Mouse (Mus musculus): ENCODE measurements around the gene Mapkap1. TPM values are rescaled to one million over a fixed set of nuclear protein-coding genes. Genes with fewer than 3 reads are reported as not detected.

Gene Mapkap1
- polyA plus RNA-seq, 1 experiment from 2014 or later, result 108 TPM

- ATAC-seq (ENCODE audit: insufficient read depth, low FRiP score, low TSS enrichment), result peak; percentile 92
- peak; percentile 99 for DNase-seq (ENCODE audit: low spot score)
- H3K4me2 ChIP-seq (ENCODE audit: low read depth), result peak within 1 kb of the TSS; percentile 89
Observed at GRCm38 (mm10) chr2:34372305-34373301, 34.0 kb upstream of the Mapkap1 start, which contains the start of gene Pbx3. Gene Pbx3 (minus strand): TSS chr2:34373142.

GRCm38 (mm10) chr2:34373886-34374285, 32.7 kb upstream of the Mapkap1 start:
- no peak overlapping the region for H3K27ac ChIP-seq (ENCODE audit: low read depth, low read length)
- H3K4me2 ChIP-seq (ENCODE audit: low read depth), result no peak overlapping the region; the same call in 1 of the 2 replicates
- peaks cover 13% of the 10 kb centered on the region for H3K4me1 ChIP-seq (ENCODE audit: control insufficient read depth, insufficient read depth, low read length)
- H3K36me3 ChIP-seq (ENCODE audit: control insufficient read depth, insufficient read depth, low read length), result no peaks in the 10 kb centered on the region
- ATAC-seq (ENCODE audit: insufficient read depth, low FRiP score, low TSS enrichment) (no peak), DNase-seq (ENCODE audit: low spot score) (no peak)
- no peak overlapping the region for H3K4me3 ChIP-seq (ENCODE audit: low read depth, low read length)
- no peak overlapping the region for H3K9ac ChIP-seq (ENCODE audit: low read length)
- H3K27me3 ChIP-seq (ENCODE audit: control insufficient read depth, insufficient read depth, low read length), result no peaks in the 10 kb centered on the region
- no peaks in the 10 kb centered on the region for H3K9me3 ChIP-seq (ENCODE audit: control insufficient read depth, low read length)
- WGBS, result 34% methylated on average over 3 of the region's 3 CpGs

More at GRCm38 (mm10) chr2:34372305-34373301, 34.0 kb upstream of the Mapkap1 start, which contains the start of gene Pbx3:
- 0% methylated on average over 59 of the region's 102 CpGs for WGBS
- Histone ChIP-seq H3K4me3 (ENCODE audit: low read depth, low read length) (peak within 1 kb of the TSS; percentile 94), H3K9me3 (ENCODE audit: control insufficient read depth, low read length) (no peaks in the 10 kb centered on the region), H3K36me3 (ENCODE audit: control insufficient read depth, insufficient read depth, low read length) (no peaks in the 10 kb centered on the region), H3K27me3 (ENCODE audit: control insufficient read depth, insufficient read depth, low read length) (no peaks in the 10 kb centered on the region), H3K4me1 (ENCODE audit: control insufficient read depth, insufficient read depth, low read length) (peaks cover 19% of the 10 kb centered on the region), H3K27ac (ENCODE audit: low read depth, low read length) (peak within 1 kb of the TSS; percentile 100), H3K9ac (ENCODE audit: low read length) (peak within 1 kb of the TSS; percentile 99)

- H3K9ac ChIP-seq (ENCODE audit: low read length), result no peak overlapping the region
- no peak overlapping the region for H3K4me2 ChIP-seq (ENCODE audit: low read depth)
- no peak overlapping the region for H3K27ac ChIP-seq (ENCODE audit: low read depth, low read length)
- H3K27me3 ChIP-seq (ENCODE audit: control insufficient read depth, insufficient read depth, low read length), result no peaks in the 10 kb centered on the region
- peaks cover 11% of the 10 kb centered on the region for H3K4me1 ChIP-seq (ENCODE audit: control insufficient read depth, insufficient read depth, low read length)
- whole genome bisulfite sequencing, result 63% methylated on average over 2 of the region's 2 CpGs
- H3K9me3 ChIP-seq (ENCODE audit: control insufficient read depth, low read length), result no peaks in the 10 kb centered on the region
- H3K36me3 ChIP-seq (ENCODE audit: control insufficient read depth, insufficient read depth, low read length), result no peaks in the 10 kb centered on the region
- no peak for ATAC-seq (ENCODE audit: insufficient read depth, low FRiP score, low TSS enrichment)
- H3K4me3 ChIP-seq (ENCODE audit: low read depth, low read length), result no peak overlapping the region
- no peak for DNase-seq (ENCODE audit: low spot score)
Observed at GRCm38 (mm10) chr2:34374349-34374748, 32.2 kb upstream of the Mapkap1 start.

- H3K4me3 ChIP-seq (ENCODE audit: low read depth, low read length), result no peak overlapping the region
- ATAC-seq (ENCODE audit: insufficient read depth, low FRiP score, low TSS enrichment), result no peak
- DNase-seq (ENCODE audit: low spot score), result no peak
- H3K36me3 ChIP-seq (ENCODE audit: control insufficient read depth, insufficient read depth, low read length), result no peaks in the 10 kb centered on the region
- no peak overlapping the region for H3K9ac ChIP-seq (ENCODE audit: low read length)
- WGBS, result 79% methylated on average over 2 of the region's 2 CpGs
- no peaks in the 10 kb centered on the region for H3K27me3 ChIP-seq (ENCODE audit: control insufficient read depth, insufficient read depth, low read length)
- no peak overlapping the region for H3K27ac ChIP-seq (ENCODE audit: low read depth, low read length)
- no peaks in the 10 kb centered on the region for H3K9me3 ChIP-seq (ENCODE audit: control insufficient read depth, low read length)
- peaks cover 1% of the 10 kb centered on the region; the same call in 1 of the 2 replicates for H3K4me1 ChIP-seq (ENCODE audit: control insufficient read depth, insufficient read depth, low read length)
- no peak overlapping the region for H3K4me2 ChIP-seq (ENCODE audit: low read depth)
Observed at GRCm38 (mm10) chr2:34378930-34379329, 27.6 kb upstream of the Mapkap1 start.

- Histone ChIP-seq H3K9ac (ENCODE audit: low read length) (no peak overlapping the region), H3K9me3 (ENCODE audit: control insufficient read depth, low read length) (no peaks in the 10 kb centered on the region), H3K36me3 (ENCODE audit: control insufficient read depth, insufficient read depth, low read length) (no peaks in the 10 kb centered on the region), H3K4me3 (ENCODE audit: low read depth, low read length) (no peak overlapping the region), H3K27me3 (ENCODE audit: control insufficient read depth, insufficient read depth, low read length) (no peaks in the 10 kb centered on the region), H3K4me1 (ENCODE audit: control insufficient read depth, insufficient read depth, low read length) (no peaks in the 10 kb centered on the region), H3K4me2 (ENCODE audit: low read depth) (no peak overlapping the region), H3K27ac (ENCODE audit: low read depth, low read length) (no peak overlapping the region)
- DNase-seq (ENCODE audit: low spot score) (no peak), ATAC-seq (ENCODE audit: insufficient read depth, low FRiP score, low TSS enrichment) (no peak)
- WGBS, result 50% methylated on average over 4 of the region's 4 CpGs
Observed at GRCm38 (mm10) chr2:34399535-34399934, 7.0 kb upstream of the Mapkap1 start.

- Histone ChIP-seq H3K4me2 (ENCODE audit: low read depth) (peak overlapping the region; percentile 84), H3K4me3 (ENCODE audit: low read depth, low read length) (peak overlapping the region; percentile 95), H3K9ac (ENCODE audit: low read length) (peak overlapping the region; percentile 91), H3K27me3 (ENCODE audit: control insufficient read depth, insufficient read depth, low read length) (no peaks in the 10 kb centered on the region), H3K27ac (ENCODE audit: low read depth, low read length) (no peak overlapping the region), H3K9me3 (ENCODE audit: control insufficient read depth, low read length) (no peaks in the 10 kb centered on the region), H3K36me3 (ENCODE audit: control insufficient read depth, insufficient read depth, low read length) (no peaks in the 10 kb centered on the region), H3K4me1 (ENCODE audit: control insufficient read depth, insufficient read depth, low read length) (peaks cover 8% of the 10 kb centered on the region)
- DNase-seq (ENCODE audit: low spot score), result no peak
- ATAC-seq (ENCODE audit: insufficient read depth, low FRiP score, low TSS enrichment), result no peak
- 40% methylated on average over 7 of the region's 7 CpGs for WGBS
Observed at GRCm38 (mm10) chr2:34407596-34407995, 1.0 kb downstream of the Mapkap1 start.

- Histone ChIP-seq H3K36me3 (ENCODE audit: control insufficient read depth, insufficient read depth, low read length) (no peaks in the 10 kb centered on the region), H3K9me3 (ENCODE audit: control insufficient read depth, low read length) (no peaks in the 10 kb centered on the region), H3K27me3 (ENCODE audit: control insufficient read depth, insufficient read depth, low read length) (no peaks in the 10 kb centered on the region), H3K4me1 (ENCODE audit: control insufficient read depth, insufficient read depth, low read length) (peaks cover 8% of the 10 kb centered on the region), H3K9ac (ENCODE audit: low read length) (no peak overlapping the region), H3K27ac (ENCODE audit: low read depth, low read length) (no peak overlapping the region), H3K4me2 (ENCODE audit: low read depth) (no peak overlapping the region), H3K4me3 (ENCODE audit: low read depth, low read length) (no peak overlapping the region)
- ATAC-seq (ENCODE audit: insufficient read depth, low FRiP score, low TSS enrichment), result no peak
- DNase-seq (ENCODE audit: low spot score), result no peak
- WGBS, result 95% methylated on average over 10 of the region's 10 CpGs
Observed at GRCm38 (mm10) chr2:34408341-34408740, 1.8 kb downstream of the Mapkap1 start.

GRCm38 (mm10) chr2:34409741-34410340, 3.3 kb downstream of the Mapkap1 start:
- ATAC-seq (ENCODE audit: insufficient read depth, low FRiP score, low TSS enrichment) (no peak), DNase-seq (ENCODE audit: low spot score) (no peak)
- no peak overlapping the region for H3K9ac ChIP-seq (ENCODE audit: low read length)
- no peaks in the 10 kb centered on the region for H3K9me3 ChIP-seq (ENCODE audit: control insufficient read depth, low read length)
- H3K4me1 ChIP-seq (ENCODE audit: control insufficient read depth, insufficient read depth, low read length), result peaks cover 8% of the 10 kb centered on the region
- no peaks in the 10 kb centered on the region for H3K36me3 ChIP-seq (ENCODE audit: control insufficient read depth, insufficient read depth, low read length)
- WGBS, result 92% methylated on average over 5 of the region's 5 CpGs
- no peak overlapping the region for H3K4me2 ChIP-seq (ENCODE audit: low read depth)
- no peak overlapping the region for H3K27ac ChIP-seq (ENCODE audit: low read depth, low read length)
- H3K27me3 ChIP-seq (ENCODE audit: control insufficient read depth, insufficient read depth, low read length), result no peaks in the 10 kb centered on the region
- H3K4me3 ChIP-seq (ENCODE audit: low read depth, low read length), result no peak overlapping the region

Measured in neural tube, embryonic 11.5 days (tissue).